Mouse (Mus musculus): ENCODE results near the gene Hscb. TPM values are rescaled to one million over a fixed set of nuclear protein-coding genes. Genes with fewer than 3 reads are reported as not detected.
"Not testable (repeated sequence)": the region's sequence is repeated elsewhere in the genome, so short reads cannot be mapped to it uniquely, and the experiment has no call there.

The Hscb gene
- total RNA-seq, 2 experiments from 2014 or later = 44.1 to 44.9 TPM

GRCm38 (mm10) chr5:110838016-110838415 is 1.6 kb downstream of the Hscb start:
- ATAC-seq (replicated peaks; ENCODE audit: low FRiP score, low TSS enrichment, poor library complexity, severe bottlenecking) = not testable (repeated sequence)

DNA sequence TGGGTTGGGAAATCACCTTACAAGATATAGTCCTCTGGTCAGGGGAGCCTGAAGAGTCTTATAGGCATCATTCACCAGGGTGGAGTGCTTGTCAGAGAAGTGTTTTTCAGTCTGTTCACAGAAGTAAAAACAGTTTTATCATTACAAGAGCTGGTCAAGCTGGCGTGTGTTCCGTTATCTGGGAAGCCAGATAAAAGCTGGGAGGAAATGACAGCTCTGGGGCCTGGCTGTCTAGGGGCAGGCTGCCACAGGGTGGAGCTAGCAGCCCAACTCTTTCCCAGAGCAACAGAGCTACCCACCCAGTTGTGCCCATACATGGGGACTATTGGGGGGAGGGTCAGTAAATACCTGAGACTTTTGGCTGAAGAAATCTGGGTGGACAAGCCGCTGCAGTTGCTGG is 3.6 kb downstream of the Hscb start:
- peak; percentile 61 for ATAC-seq (replicated peaks; ENCODE audit: low FRiP score, low TSS enrichment, poor library complexity, severe bottlenecking)

DNA sequence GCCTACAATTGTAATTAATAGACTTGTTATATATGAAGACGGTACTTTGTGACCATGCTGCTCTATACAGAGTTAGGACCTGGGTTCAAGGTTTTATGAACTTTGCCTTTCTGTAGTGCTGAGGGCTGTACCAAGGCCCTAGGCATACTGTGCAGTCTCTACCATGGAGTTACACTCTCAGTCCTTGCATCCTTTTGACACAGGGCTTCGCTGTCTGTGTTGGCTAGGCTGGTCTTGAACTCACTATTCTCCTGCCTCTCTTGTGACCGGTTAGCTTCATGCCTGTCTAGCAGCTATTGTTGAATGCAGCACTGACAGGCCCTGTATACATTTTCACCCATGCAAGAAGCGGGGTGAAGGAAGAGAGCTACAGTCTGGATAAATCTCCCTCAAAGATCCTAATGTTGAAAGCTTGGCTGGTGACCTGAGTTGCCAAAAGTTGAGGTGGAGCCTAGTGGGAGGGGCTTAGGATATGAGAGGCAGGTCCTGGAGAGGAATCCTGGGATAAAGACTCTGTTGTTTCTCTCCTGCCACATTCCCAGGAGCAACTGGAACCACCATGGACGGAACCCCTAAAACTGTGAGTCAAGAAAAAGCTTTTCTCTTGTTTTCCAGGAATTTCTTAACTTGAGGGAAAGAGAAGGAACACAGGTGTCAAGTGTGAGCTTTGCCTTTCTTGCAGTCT is 8.4 kb downstream of the Hscb start:
- no peak for ATAC-seq (replicated peaks; ENCODE audit: low FRiP score, low TSS enrichment, poor library complexity, severe bottlenecking)

DNA sequence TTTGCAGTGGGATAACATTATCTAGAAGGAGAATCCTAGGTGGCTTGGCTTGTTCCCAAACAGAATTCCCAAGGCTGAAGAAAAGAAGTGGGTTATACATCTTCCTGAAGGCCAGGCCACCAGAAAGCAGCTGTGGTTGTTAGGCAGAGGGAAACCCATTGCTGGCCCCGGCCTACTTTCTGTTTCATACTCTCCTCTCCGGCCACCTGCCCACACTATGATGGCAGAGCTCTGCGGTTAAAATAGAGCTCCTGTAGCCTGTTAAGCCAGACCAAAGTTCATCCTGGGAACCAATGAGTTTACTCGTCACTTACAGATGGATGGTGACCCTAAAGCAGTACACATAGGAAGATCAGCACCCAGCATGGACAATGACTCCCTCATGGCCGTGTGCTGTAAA is 12.0 kb downstream of the Hscb start:
- ATAC-seq (replicated peaks; ENCODE audit: low FRiP score, low TSS enrichment, poor library complexity, severe bottlenecking) = no peak

- ATAC-seq (replicated peaks; ENCODE audit: low FRiP score, low TSS enrichment, poor library complexity, severe bottlenecking) = no peak
Observed at GRCm38 (mm10) chr5:110826781-110827495, 12.6 kb downstream of the Hscb start.

DNA sequence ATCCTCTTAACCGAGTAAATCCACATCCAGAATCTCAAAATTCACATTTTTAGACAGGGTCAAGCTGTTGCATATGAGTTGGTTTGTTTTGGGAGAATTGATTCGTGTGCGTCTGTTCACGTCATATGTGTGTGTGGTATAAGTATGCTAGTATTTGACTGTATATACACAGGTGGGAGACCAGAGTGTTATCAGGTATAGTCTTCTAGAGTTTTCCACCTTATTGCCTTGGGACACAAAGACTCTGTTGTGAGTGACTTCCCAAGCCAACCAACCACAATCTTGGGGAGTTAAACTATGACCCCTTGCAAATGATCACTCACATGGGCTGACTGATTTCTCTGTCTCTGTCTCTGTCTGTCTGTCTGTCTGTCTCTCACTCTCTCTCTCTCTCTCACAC is 15.2 kb downstream of the Hscb start:
- no peak for ATAC-seq (replicated peaks; ENCODE audit: low FRiP score, low TSS enrichment, poor library complexity, severe bottlenecking)

GRCm38 (mm10) chr5:110809667-110810325 is 29.8 kb downstream of the Hscb start, which contains the start of gene Ulk1:
Gene Ulk1 (minus strand): TSS chr5:110810097.
- ATAC-seq (replicated peaks; ENCODE audit: low FRiP score, low TSS enrichment, poor library complexity, severe bottlenecking) = peak; percentile 89

GRCm38 (mm10) chr5:110808821-110809666 is 30.5 kb downstream of the Hscb start:
- ATAC-seq (replicated peaks; ENCODE audit: low FRiP score, low TSS enrichment, poor library complexity, severe bottlenecking) = no peak

DNA sequence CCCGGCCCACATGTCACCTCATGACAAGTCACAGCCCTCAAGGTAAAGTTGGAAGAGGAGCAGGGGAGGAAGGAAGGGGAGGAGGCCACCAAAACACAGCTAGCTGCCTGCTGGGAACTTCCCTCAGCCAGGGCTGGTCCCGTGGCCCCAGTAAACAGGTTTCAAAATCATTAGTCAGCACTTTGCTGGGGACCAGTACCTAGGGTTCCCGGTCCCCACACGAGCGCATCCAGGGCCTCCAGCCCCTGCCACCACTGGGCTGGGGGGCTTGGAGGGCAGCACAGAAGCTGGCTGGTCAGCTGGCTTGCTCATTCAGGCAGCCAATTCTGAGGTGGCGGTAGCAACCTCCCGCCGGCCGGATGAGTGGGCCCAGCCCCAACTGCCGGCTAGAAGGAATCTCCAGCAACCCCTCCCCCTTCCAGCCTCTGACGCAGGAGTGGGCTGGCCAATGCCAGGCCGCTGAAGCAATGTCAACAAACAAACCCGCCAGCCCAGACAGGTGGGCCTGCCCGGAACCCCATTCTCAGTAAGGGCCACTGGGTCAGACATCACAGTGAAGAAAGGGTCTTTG is 31.4 kb downstream of the Hscb start:
- peak; percentile 67 for ATAC-seq (replicated peaks; ENCODE audit: low FRiP score, low TSS enrichment, poor library complexity, severe bottlenecking)

GRCm38 (mm10) chr5:110807453-110807852 is 32.1 kb downstream of the Hscb start:
- no peak for ATAC-seq (replicated peaks; ENCODE audit: low FRiP score, low TSS enrichment, poor library complexity, severe bottlenecking)

GRCm38 (mm10) chr5:110806676-110807075 is 32.9 kb downstream of the Hscb start:
- ATAC-seq (replicated peaks; ENCODE audit: low FRiP score, low TSS enrichment, poor library complexity, severe bottlenecking) = no peak

- ATAC-seq (replicated peaks; ENCODE audit: low FRiP score, low TSS enrichment, poor library complexity, severe bottlenecking) = no peak
Observed at GRCm38 (mm10) chr5:110806154-110806553, 33.4 kb downstream of the Hscb start.

GRCm38 (mm10) chr5:110804012-110804743 is 35.4 kb downstream of the Hscb start:
- ATAC-seq (replicated peaks; ENCODE audit: low FRiP score, low TSS enrichment, poor library complexity, severe bottlenecking) = peak; percentile 7; the same call in 1 of the 2 replicates

DNA sequence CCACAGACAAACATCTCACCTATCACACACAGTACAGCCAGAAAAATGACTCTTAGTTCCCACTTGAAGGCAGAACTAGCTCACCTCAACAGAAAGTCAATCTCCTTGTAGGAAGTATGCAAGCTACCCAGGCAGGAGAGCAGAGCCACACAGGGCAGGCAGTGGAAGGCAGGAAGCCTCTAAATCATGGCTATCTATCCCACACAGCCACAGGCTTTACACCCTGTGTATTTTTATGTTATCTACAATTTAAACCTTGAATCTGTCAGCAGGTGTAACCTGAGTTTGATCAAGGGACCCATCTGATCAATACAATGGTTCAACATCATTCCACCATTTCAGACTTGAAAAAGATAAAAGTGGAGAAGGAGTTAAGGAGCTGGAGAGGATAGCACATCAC is 36.8 kb downstream of the Hscb start:
- peak; percentile 30; the same call in 1 of the 2 replicates for ATAC-seq (replicated peaks; ENCODE audit: low FRiP score, low TSS enrichment, poor library complexity, severe bottlenecking)

- no peak for ATAC-seq (replicated peaks; ENCODE audit: low FRiP score, low TSS enrichment, poor library complexity, severe bottlenecking)
Observed at GRCm38 (mm10) chr5:110802186-110802585, 37.4 kb downstream of the Hscb start.

DNA sequence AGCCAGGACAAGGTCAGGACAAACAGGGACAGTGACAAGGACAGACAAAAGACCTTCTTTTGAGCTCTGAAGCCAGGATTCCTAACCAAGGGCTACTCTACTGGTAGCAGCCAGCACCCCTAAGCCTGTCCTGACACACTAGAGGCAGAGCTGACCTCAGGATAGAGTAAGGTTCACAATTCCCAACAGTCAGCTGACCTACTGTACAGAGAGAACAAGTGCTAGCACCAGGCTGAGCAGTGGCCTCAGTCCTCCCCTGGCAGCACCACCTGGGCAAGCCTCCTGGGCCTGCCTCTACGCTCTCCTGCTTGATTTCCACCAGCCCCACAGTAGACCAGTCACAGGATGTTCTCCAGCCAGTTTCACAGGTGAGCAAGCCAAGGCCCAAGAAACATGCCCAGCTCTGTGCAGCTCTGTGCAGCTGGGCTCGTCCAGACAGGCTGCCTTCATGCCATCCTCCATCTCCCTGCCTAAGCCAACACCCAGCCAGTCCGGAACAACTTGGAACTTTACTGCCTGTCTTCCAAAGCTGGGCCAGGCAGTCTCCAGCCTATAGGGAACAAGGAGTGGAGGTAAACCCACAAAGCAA is 38.4 kb downstream of the Hscb start:
- no peak for ATAC-seq (replicated peaks; ENCODE audit: low FRiP score, low TSS enrichment, poor library complexity, severe bottlenecking)

GRCm38 (mm10) chr5:110797696-110798095 is 41.9 kb downstream of the Hscb start:
- no peak for ATAC-seq (replicated peaks; ENCODE audit: low FRiP score, low TSS enrichment, poor library complexity, severe bottlenecking)

DNA sequence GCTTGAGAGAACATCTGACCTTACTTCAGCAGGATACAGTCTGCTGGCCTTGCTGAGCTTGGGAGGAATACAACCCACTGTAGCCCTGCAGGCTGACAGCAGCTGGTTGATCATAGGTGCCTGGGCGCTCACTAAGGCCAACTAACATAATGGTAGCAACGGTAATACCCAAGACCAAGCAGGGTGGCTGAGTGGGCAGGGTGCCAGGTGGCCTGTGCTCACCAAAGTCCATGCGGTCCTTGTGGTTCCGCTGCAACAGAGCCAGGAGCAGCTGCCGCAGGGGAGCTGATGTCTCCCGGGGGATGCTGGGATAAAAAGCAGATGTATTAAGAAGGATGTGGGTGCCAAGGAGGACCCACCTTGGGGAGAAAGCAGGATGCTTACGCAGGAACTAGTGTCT is 45.2 kb downstream of the Hscb start:
- ATAC-seq (replicated peaks; ENCODE audit: low FRiP score, low TSS enrichment, poor library complexity, severe bottlenecking) = no peak

All from megakaryocyte-erythroid progenitor cell, adult 5-6 weeks (primary cell).